Mouse (Mus musculus): ENCODE data around the gene Was. TPM values are rescaled to one million over a fixed set of nuclear protein-coding genes. Genes with fewer than 3 reads are reported as not detected.

Was gene
- polyA plus RNA-seq (2016; fragmentation: Nextera tagmentation; extraction: Ambion mirVana): 0.14 and 0.17 TPM in 2 replicates

DNA sequence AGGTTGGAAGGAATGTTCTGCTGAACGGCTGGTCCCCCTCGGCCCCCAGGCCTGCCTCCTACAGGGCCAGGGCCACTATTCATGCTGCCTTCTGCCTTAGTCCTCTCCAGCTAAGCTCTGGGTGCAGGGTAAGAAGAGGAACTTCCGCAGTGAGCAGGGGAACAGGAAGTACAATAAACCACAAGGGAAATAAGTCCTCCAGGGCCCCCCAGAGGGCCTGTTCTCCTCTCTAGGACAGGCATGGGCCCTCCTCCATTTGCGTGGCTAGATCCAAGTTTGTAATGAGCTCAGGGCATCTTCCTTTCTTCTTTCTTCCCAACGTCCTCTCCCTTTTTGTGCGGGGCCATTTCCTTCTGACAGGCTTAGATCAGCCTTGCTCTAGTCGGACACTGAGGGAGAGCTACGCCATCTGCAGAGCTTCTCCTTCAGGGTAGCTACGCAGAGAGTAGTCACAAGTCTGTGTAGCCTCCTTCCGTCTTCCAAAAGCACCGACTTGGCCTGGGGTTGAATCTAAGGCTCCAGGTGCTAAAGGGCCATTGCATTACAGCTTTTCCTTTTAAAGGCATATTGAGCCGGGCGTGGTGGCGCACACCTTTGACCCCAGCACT lies at the start of gene Was:
TSS of gene Was (minus strand) at position 153 of the 608 bp plus-strand sequence.
- Histone ChIP-seq H3K27ac (no peak within 1 kb of the TSS), H3K4me1 (no peaks in the 10 kb centered on the region), H3K9me3 (no peaks in the 10 kb centered on the region; the same call in 1 of the 2 replicates), H3K4me3 (no peak within 1 kb of the TSS), H3K36me3 (replicated peaks) (no peaks in the 10 kb centered on the region), H3K27me3 (ENCODE audit: poor library complexity, severe bottlenecking) (no peaks in the 10 kb centered on the region)
- DNase-seq (ENCODE audit: extremely low spot score, low spot score): no peak
- WGBS: 86% methylated on average over 12 of the region's 14 CpGs

DNA sequence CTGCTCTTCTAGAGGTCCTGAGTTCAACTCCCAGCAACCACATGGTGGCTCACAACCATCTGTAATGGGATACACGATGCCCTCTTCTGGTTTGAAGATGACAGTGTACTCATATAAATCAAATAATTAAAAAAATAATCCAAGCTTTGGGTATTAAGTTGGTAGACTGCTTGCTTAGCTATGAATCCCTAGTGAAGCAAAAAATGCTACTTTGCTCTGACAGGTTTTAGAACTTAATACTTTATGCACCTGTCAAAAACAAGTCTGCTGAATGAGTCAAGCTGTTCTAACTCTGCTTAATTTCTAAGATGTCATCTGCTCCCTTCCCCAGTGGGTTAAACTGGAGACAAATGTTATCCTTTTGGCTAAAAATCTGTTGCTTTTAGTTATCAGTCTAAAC lies 49.2 kb upstream of the Was start:
- Histone ChIP-seq H3K4me1 (peaks cover 14% of the 10 kb centered on the region), H3K9me3 (peaks cover 4% of the 10 kb centered on the region; the same call in 1 of the 2 replicates), H3K27ac (no peak overlapping the region), H3K4me3 (no peak overlapping the region), H3K27me3 (ENCODE audit: poor library complexity, severe bottlenecking) (no peaks in the 10 kb centered on the region), H3K36me3 (replicated peaks) (peaks cover 64% of the 10 kb centered on the region)
- WGBS: 78% methylated on average over 1 of the region's 1 CpGs
- DNase-seq (ENCODE audit: extremely low spot score, low spot score): no peak

DNA sequence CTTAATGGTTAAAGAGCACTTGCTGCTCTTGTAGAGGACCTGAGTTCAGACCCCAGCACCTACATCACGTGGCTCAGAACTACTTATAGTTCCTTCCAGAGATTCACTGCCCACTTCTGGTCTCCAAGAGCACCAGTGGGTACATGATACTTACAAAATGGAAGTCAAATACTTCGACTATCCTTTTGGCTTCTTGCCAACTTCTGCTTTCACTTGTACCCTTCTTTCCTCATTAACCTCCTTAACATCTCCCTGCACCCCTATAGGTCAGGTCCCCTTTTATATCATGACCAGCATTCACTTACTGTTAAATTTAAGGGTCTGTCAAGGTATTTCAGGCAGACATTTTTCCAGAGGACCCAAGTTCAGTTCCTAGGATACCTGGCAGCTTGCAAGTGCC lies 45.6 kb upstream of the Was start:
- no peaks in the 10 kb centered on the region for H3K9me3 ChIP-seq
- no peak overlapping the region for H3K4me3 ChIP-seq
- peaks cover 6% of the 10 kb centered on the region for H3K4me1 ChIP-seq
- H3K27me3 ChIP-seq (ENCODE audit: poor library complexity, severe bottlenecking): no peaks in the 10 kb centered on the region
- H3K36me3 ChIP-seq (replicated peaks): peaks cover 36% of the 10 kb centered on the region
- DNase-seq (ENCODE audit: extremely low spot score, low spot score): no peak
- WGBS: 44% methylated on average over 2 of the region's 2 CpGs
- no peak overlapping the region for H3K27ac ChIP-seq

DNA sequence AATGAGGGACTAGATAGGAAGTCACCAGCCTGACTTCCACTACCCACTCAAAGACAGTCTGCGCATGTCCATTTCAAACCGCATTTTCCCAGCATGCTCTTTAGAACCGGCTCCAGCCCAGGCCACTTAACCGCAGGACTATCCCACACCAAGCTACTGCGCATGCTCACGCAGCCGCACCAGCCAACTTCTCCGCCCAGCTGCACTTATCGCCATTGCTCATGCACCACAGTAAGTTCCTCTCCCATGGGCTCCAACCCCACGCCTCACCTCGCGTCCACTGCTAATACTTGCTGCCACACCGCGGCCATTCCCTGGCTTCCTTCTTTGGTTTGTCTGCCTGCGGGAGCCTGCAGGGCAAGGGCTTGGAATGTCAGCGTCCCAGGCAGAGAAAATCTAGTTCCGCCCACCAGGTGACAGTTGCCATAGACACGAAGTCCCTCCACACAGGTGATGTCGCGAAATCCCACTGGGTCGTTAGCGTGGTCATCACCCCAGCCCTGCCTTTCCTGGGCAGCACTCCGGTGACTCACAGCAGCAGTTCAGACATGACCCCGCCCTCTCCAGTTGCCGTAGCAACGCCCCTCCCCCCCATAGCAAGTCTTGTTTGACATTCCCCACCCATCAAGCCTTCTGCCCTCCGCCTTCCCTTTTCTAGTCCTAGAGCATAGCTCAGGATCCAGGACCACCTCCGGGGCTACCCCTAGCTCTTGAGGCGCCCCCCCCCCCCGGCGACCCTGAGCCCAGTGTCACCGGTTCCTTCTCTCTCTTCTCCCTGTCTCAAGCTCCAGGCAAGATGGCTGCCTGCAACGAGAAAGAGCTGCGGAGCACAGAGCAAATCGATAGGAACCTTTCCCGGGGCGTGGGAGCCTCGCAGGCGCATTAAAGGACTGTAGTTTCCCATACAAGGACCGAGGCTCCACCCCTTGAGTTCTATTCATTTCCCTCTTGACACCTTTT lies 42.0 kb upstream of the Was start, which contains the start of gene Wdr13:
TSS of gene Wdr13 (minus strand) at position 876 of the 960 bp plus-strand sequence.
- Histone ChIP-seq H3K27me3 (ENCODE audit: poor library complexity, severe bottlenecking) (no peaks in the 10 kb centered on the region), H3K4me1 (peaks cover 6% of the 10 kb centered on the region), H3K4me3 (peak within 1 kb of the TSS; percentile 64), H3K36me3 (replicated peaks) (peaks cover 27% of the 10 kb centered on the region), H3K27ac (peak within 1 kb of the TSS; percentile 90), H3K9me3 (0 out of 2 replicates have a peak, but pooled peaks cover 3% of the 10 kb centered on the region)
- WGBS: 12% methylated on average over 39 of the region's 40 CpGs
- DNase-seq (ENCODE audit: extremely low spot score, low spot score): peak; percentile 84

DNA sequence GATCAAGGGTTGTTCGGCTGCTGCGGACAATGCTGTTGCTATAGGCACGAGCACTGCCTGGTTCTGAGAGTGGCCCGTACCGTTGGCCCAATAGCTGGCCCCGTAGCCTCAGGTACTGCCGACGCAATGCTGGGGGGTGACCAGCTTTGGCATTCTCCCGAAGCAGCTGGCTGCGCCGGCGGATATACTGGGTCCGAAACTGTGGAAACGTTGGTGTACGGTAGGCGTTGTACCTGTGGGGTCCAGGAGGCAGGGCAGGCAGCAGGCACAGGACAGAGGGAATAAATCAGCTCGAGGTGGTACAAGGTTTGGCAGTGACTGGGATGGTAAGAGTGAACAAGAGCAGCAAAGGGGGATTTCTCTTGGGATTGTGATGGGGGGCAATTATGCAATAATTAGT lies 41.1 kb upstream of the Was start:
- 0 out of 2 replicates have a peak, but pooled peaks cover 3% of the 10 kb centered on the region for H3K9me3 ChIP-seq
- H3K27ac ChIP-seq: peak overlapping the region; percentile 90
- peaks cover 6% of the 10 kb centered on the region for H3K4me1 ChIP-seq
- DNase-seq (ENCODE audit: extremely low spot score, low spot score): no peak
- peak overlapping the region; percentile 64 for H3K4me3 ChIP-seq
- no peaks in the 10 kb centered on the region for H3K27me3 ChIP-seq (ENCODE audit: poor library complexity, severe bottlenecking)
- peaks cover 34% of the 10 kb centered on the region for H3K36me3 ChIP-seq (replicated peaks)
- 92% methylated on average over 17 of the region's 17 CpGs for WGBS

DNA sequence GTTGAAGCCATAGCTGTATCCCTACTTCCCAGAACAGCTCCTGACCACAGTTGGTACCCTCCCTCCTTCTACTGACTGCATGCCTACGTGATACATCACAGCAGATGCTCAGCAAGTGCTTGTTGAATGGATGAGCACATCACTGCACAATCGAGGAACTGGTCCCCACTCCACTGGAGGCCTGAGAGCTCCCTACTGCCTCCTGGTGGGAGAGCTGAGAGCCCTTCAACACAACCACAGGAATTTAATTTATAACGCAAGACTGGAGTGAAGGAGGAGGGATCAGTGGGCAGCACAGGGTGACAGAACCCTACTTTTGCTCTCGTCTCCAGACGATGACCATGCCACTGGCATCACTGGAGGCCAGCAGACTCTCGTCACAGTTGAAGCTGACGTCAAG lies 34.9 kb upstream of the Was start:
- Histone ChIP-seq H3K36me3 (replicated peaks) (peaks cover 46% of the 10 kb centered on the region), H3K27me3 (ENCODE audit: poor library complexity, severe bottlenecking) (no peaks in the 10 kb centered on the region), H3K4me1 (no peaks in the 10 kb centered on the region), H3K27ac (no peak overlapping the region), H3K9me3 (0 out of 2 replicates have a peak, but pooled peaks cover 3% of the 10 kb centered on the region), H3K4me3 (no peak overlapping the region)
- no peak for DNase-seq (ENCODE audit: extremely low spot score, low spot score)
- WGBS: 86% methylated on average over 7 of the region's 7 CpGs

DNA sequence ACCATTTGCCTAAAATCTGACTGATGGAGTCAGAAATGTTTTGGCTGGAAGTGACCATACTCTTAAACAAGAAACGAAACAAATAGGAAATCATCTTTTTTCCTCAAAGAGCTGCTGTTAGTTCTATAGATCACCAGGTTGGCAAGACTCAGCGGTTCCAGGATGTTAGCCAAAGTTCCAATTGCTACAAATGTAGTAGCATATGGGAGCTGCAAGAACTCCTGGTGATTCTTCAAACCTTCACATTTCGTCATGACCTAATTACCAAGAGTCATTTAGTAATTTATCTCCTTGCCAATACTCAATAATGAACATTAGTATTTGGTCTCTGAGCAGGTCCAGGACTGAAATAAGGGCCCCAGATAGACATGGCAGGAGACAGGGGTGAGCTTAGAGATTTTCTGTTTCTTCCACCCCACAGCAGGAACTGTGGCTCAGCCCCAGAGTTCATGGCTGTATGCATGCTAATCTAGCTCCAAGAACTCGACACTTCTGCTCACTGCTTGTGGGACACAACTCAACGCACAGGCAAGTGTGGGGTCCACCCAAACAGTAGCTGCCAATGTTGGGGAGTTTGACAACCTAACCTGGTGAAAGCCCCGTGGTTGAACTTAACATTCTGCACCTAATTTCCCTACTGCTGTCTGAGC lies 33.6 kb upstream of the Was start:
- H3K27me3 ChIP-seq (ENCODE audit: poor library complexity, severe bottlenecking): no peaks in the 10 kb centered on the region
- H3K4me1 ChIP-seq: no peaks in the 10 kb centered on the region
- H3K4me3 ChIP-seq: no peak overlapping the region
- H3K36me3 ChIP-seq (replicated peaks): peaks cover 37% of the 10 kb centered on the region
- DNase-seq (ENCODE audit: extremely low spot score, low spot score): no peak
- WGBS: 88% methylated on average over 6 of the region's 6 CpGs
- peaks cover 2% of the 10 kb centered on the region; the same call in 1 of the 2 replicates for H3K9me3 ChIP-seq
- no peak overlapping the region for H3K27ac ChIP-seq

DNA sequence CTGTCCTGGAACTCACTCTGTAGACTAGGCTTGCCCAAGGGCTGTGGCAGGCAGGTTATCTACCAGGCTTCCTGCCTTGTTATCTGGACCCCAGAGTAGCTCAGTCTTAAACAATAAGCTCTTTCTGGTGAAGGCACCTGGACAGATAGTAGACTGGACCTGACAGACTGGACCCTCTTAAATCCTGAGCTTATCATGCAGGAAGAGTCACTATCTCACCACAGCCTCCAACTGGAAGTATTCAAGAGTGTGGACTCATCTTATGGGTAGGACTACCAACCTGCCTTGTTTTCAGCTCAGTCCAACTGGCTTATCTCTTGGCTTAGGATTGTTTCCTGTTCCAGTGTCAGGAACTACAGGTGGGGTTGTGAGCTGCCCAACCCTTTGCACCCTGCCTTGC lies 27.0 kb upstream of the Was start:
- no peak overlapping the region for H3K4me3 ChIP-seq
- no peak overlapping the region for H3K27ac ChIP-seq
- no peaks in the 10 kb centered on the region for H3K4me1 ChIP-seq
- H3K27me3 ChIP-seq (ENCODE audit: poor library complexity, severe bottlenecking): no peaks in the 10 kb centered on the region
- H3K36me3 ChIP-seq (replicated peaks): no peaks in the 10 kb centered on the region; the same call in 1 of the 2 replicates
- DNase-seq (ENCODE audit: extremely low spot score, low spot score): no peak
- H3K9me3 ChIP-seq: no peaks in the 10 kb centered on the region; the same call in 1 of the 2 replicates

DNA sequence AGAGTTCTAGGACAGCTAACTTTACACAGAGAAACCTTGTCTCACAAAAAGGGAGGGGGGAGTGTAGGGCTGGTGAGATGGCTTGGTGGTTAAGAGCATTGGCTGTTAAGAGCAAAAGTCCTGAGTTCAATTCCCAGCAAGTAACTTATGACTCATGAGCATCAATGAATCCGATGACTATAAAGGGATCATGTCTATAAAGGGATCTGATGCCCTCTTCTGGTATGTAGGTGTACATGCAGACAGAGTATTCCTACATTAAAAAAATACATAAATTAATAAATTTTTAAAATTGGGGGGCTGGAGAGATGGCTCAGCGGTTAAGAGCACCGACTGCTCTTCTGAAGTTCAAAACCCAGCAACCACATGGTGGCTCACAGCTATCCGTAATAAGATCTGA lies 25.0 kb upstream of the Was start:
- Histone ChIP-seq H3K36me3 (replicated peaks) (no peaks in the 10 kb centered on the region; the same call in 1 of the 2 replicates), H3K9me3 (no peaks in the 10 kb centered on the region; the same call in 1 of the 2 replicates), H3K4me1 (no peaks in the 10 kb centered on the region), H3K27ac (no peak overlapping the region), H3K4me3 (no peak overlapping the region), H3K27me3 (ENCODE audit: poor library complexity, severe bottlenecking) (no peaks in the 10 kb centered on the region)
- WGBS: 82% methylated on average over 4 of the region's 4 CpGs
- DNase-seq (ENCODE audit: extremely low spot score, low spot score): no peak

DNA sequence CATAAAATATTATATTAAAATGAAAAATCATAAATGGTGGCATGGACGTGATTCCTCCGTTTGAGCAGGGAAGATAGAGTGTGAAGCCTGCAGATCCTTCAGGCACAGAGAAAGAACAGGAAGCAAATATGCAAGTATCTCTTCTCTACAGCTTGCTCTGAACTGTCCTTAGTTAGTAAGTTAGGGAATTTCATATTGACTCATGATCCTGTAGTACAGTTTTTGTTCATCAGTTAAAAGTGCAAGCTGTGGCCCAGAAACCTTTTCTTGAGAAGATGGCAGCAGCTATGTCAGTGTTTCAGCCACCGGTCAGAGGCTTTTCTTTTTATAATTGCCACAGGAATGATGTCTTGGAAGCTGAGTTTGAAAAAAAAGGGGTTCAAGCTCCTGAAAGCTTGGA lies 14.7 kb upstream of the Was start:
- H3K27ac ChIP-seq: no peak overlapping the region
- whole genome bisulfite sequencing: 93% methylated on average over 3 of the region's 3 CpGs
- peaks cover 15% of the 10 kb centered on the region for H3K4me1 ChIP-seq
- no peaks in the 10 kb centered on the region for H3K9me3 ChIP-seq
- H3K36me3 ChIP-seq (replicated peaks): no peaks in the 10 kb centered on the region
- H3K27me3 ChIP-seq (ENCODE audit: poor library complexity, severe bottlenecking): no peaks in the 10 kb centered on the region
- no peak for DNase-seq (ENCODE audit: extremely low spot score, low spot score)
- no peak overlapping the region for H3K4me3 ChIP-seq

DNA sequence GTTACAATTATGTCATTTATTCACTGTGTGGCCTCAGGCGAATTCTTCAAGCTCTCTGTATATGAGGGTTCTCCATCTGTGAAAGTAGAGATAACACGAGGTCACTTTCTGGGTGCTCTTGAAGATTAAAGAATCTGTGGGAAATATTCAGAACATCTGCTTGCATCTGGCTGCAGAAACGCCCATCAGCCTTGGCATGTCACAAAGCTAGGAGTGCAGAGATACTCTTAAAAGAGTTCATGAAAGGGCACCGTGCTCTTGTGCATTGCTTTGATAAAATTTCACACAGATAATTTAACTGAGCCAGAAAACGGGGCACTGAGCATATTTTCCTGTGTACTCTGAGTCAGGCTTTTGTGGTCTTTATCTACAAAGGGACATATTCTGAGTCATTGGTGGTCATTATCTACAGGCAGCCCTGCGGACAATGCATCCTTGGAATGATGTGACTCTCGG lies 11.9 kb upstream of the Was start:
- no peaks in the 10 kb centered on the region for H3K9me3 ChIP-seq
- no peak overlapping the region for H3K27ac ChIP-seq
- H3K27me3 ChIP-seq (ENCODE audit: poor library complexity, severe bottlenecking): no peaks in the 10 kb centered on the region
- 77% methylated on average over 7 of the region's 7 CpGs for WGBS
- peaks cover 18% of the 10 kb centered on the region for H3K4me1 ChIP-seq
- H3K36me3 ChIP-seq (replicated peaks): no peaks in the 10 kb centered on the region
- no peak for DNase-seq (ENCODE audit: extremely low spot score, low spot score)
- no peak overlapping the region for H3K4me3 ChIP-seq

DNA sequence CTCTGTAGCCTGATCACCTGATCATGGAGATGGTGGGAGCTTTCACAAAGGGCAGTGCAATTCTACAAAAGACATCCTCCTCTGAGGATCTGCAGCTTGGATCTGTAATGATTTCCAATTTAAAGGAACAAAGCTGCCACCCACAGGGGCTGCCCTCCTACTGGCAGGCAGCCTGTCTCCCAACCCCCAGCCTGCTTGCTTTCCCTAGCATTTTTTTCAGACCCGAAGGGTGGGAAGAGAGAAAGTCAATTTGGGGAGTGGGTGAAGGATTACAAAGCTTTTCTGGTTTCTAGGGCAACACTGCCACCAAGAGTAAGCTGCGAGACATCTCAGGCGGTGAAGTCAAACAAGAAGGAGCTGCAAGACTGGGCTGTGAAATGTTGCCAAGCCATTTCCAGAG lies 10.7 kb upstream of the Was start:
- 17% methylated on average over 3 of the region's 3 CpGs for WGBS
- peak; percentile 72 for DNase-seq (ENCODE audit: extremely low spot score, low spot score)
- Histone ChIP-seq H3K9me3 (no peaks in the 10 kb centered on the region), H3K4me1 (peaks cover 18% of the 10 kb centered on the region), H3K27me3 (ENCODE audit: poor library complexity, severe bottlenecking) (no peaks in the 10 kb centered on the region), H3K36me3 (replicated peaks) (no peaks in the 10 kb centered on the region), H3K4me3 (no peak overlapping the region), H3K27ac (peak overlapping the region; percentile 76)
